Mouse (Mus musculus) cerebellum, adult 2 months (tissue): Measurements from ENCODE around the gene Eif2b1.
A peak's percentile ranks its signal among the peaks of the same experiment; 100 is the strongest.

Experiments
- CTCF ChIP-seq: fragments of 200-500 bp; IDR thresholded peaks from 2 replicates; pipeline ENCODE4 v1.5.1; 2011; ENCODE audit warnings: low read depth, mild to moderate bottlenecking, control low read depth, low read length, moderate library complexity, borderline replicate concordance; ENCODE audit not compliant: insufficient read depth
- POLR2A ChIP-seq: fragments of 200-500 bp; IDR thresholded peaks from 2 replicates; pipeline ENCODE4 v1.6.1; 2011; ENCODE audit warnings: low read length, control low read depth, borderline replicate concordance; ENCODE audit not compliant: insufficient read depth

DNA sequence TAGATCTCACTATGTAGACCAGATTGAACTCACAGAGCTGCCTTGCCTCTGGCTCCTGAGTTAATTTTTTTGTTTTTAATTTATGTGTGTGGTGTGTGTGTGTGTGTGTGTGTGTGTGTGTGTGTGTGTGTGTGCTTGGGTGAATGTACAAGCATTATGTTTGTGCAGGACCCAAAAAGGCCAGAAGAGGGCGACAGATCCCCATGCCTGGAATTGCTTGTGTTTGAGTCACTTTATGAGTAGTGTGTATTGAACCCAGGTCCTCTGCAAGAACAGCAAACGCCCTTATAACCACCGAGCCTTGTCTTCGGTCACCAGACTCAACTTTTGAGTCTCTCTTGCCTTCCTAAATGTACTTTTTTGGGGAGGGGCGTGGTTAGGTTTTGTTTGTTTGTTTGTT, 23.4 kb upstream of the Eif2b1 start:
- TF ChIP-seq POLR2A (no peak), CTCF (peak; percentile 54; the same call in 1 of the 2 replicates)
